In the genomic region with DNA sequence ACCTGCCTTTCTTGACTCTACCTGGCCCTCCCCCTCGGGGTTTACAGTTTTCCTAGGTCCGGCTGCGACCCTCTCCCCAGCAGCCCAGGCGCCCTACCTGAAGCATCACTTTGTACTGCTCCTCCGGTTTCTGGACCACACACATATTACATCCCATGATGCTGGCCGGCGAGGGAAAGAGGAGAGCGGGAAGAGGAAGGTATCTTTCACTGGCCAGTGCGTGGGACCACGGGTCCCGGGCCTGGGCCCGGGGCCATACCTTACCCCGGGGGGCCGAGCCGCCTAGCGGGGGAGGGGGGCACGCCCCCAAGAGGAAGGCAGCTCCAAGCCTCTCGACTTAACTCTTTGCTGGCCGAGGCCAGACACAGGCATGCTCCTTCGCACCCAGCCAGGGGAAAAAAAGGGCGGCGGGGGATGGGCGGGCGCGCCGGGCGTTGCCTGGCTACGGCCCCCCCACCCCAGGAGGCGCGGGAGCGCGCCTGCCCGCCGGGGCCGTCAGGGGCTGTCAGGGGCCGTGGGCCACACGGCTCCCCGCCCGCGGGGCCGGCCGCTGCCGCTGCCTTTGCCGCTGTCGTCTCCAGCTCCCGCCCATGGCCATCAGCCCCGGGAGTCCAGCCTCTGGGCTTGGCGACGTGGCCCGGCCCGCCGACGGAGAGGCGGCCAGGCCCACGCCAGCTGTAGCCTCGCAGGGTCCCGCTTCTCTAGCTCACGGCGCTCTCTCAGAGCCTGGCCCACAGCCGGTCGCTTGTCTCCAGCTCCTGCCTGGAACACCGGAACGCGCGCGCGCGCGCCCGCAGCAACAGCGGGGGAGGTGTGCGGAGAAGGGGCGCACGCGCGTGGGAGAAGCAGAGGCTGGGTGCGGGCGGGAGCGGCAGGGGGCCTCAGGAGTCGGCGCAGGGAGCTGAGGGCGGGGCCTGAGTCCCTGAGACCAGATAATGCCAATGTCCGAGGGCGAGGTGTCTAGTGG, we compare ENCODE assay signal across 7 mouse cellular contexts. TPM values are rescaled to one million over a fixed set of nuclear protein-coding genes. Genes with fewer than 3 reads are reported as not detected.
A peak's percentile ranks its signal among the peaks of the same experiment; 100 is the strongest.
DNase-seq lines count a peak whose midpoint lies in the region; ATAC-seq and TF ChIP-seq lines count a peak whose summit lies in the region.

Gene Pdzd4, minus strand, starts transcription at position 785 of the 967 bp plus-strand sequence.

- peak within 1 kb of the TSS; percentile 85 for H3K27ac ChIP-seq in hindbrain, postnatal 0 days
- H3K27ac ChIP-seq in midbrain, embryonic 10.5 days (replicated peaks), result peak within 1 kb of the TSS; percentile 88
- H3K27ac ChIP-seq in small intestine, adult 2 months (ENCODE audit: insufficient read depth, low read depth, low read length), result no peak within 1 kb of the TSS

- ATAC-seq in hindbrain, postnatal 0 days, result peak; percentile 89

- H3K4me2 ChIP-seq in hindbrain, postnatal 0 days (ENCODE audit: low read depth, low read length), result peak within 1 kb of the TSS; percentile 59

- no peaks in the 10 kb centered on the region for H3K9me3 ChIP-seq in hindbrain, postnatal 0 days (ENCODE audit: low read length)
- H3K9me3 ChIP-seq in midbrain, embryonic 10.5 days (replicated peaks), result no peaks in the 10 kb centered on the region

- TF ChIP-seq CTCF in hindbrain, postnatal 0 days (IDR thresholded peaks at IDR 0.05; ENCODE audit: low read depth), result no peak
- no peak for TF ChIP-seq CTCF in small intestine, adult 2 months (IDR thresholded peaks at IDR 0.05; ENCODE audit: extremely low read depth, insufficient read length, insufficient replicate concordance, low read depth, low read length)

- DNase-seq in T-cell, adult 2 months (ENCODE audit: low spot score), result peak; percentile 54
- DNase-seq in cerebellum, postnatal 14 days, result peak; percentile 79 to 84
- DNase-seq in frontal cortex, postnatal 36 days (ENCODE audit: low spot score in 2 of 2), result peak; percentile 36 to 38
- DNase-seq in hindbrain, postnatal 0 days (ENCODE audit: low spot score), result peak; percentile 86
- peak; percentile 16 to 84 for DNase-seq in left cerebral cortex, postnatal 10 days (ENCODE audit: extremely low spot score in 1 of 2, low spot score in 2 of 2)
- DNase-seq in midbrain, embryonic 10.5 days (ENCODE audit: low spot score), result peak; percentile 50

- H3K36me3 ChIP-seq in hindbrain, postnatal 0 days (ENCODE audit: insufficient read depth, low read length), result no peaks in the 10 kb centered on the region
- no peaks in the 10 kb centered on the region for H3K36me3 ChIP-seq in midbrain, embryonic 10.5 days
- H3K36me3 ChIP-seq in small intestine, adult 2 months (ENCODE audit: control insufficient read depth, insufficient read depth, low read length), result no peaks in the 10 kb centered on the region

- no peak for TF ChIP-seq POLR2A in small intestine, adult 2 months (IDR thresholded peaks at IDR 0.05; ENCODE audit: low read depth, low read length)

- no peaks in the 10 kb centered on the region for H3K27me3 ChIP-seq in hindbrain, postnatal 0 days (ENCODE audit: insufficient read depth, low read length)
- peaks cover 48% of the 10 kb centered on the region for H3K27me3 ChIP-seq in midbrain, embryonic 10.5 days (ENCODE audit: low read depth, poor library complexity, severe bottlenecking)
- H3K27me3 ChIP-seq in small intestine, adult 2 months (ENCODE audit: control insufficient read depth, insufficient read depth, low read length), result 0 out of 2 replicates have a peak, but pooled peaks cover 4% of the 10 kb centered on the region

- WGBS in hindbrain, postnatal 0 days, result 28% methylated on average over 75 of the region's 84 CpGs
- WGBS in midbrain, embryonic 10.5 days, result 15% methylated on average over 75 of the region's 84 CpGs
- WGBS in small intestine, adult 2 months, result 11% methylated on average over 64 of the region's 84 CpGs

- H3K4me1 ChIP-seq in hindbrain, postnatal 0 days (ENCODE audit: insufficient read depth, low read length), result peaks cover 3% of the 10 kb centered on the region; the same call in 1 of the 2 replicates
- peaks cover 22% of the 10 kb centered on the region for H3K4me1 ChIP-seq in midbrain, embryonic 10.5 days
- no peaks in the 10 kb centered on the region for H3K4me1 ChIP-seq in small intestine, adult 2 months (ENCODE audit: control insufficient read depth, insufficient read depth, insufficient read length, low read length)

- intact Hi-C loops in left cerebral cortex, postnatal 10 days (cut with DNase I), result no loop called here

- H3K4me3 ChIP-seq in hindbrain, postnatal 0 days (ENCODE audit: low read length), result peak within 1 kb of the TSS; percentile 58
- H3K4me3 ChIP-seq in midbrain, embryonic 10.5 days, result peak within 1 kb of the TSS; percentile 67
- H3K4me3 ChIP-seq in small intestine, adult 2 months (ENCODE audit: low read depth, low read length), result peak within 1 kb of the TSS; percentile 73

- H3K9ac ChIP-seq in hindbrain, postnatal 0 days (replicated peaks; ENCODE audit: low read length), result peak within 1 kb of the TSS; percentile 72

RNA-seq across cellular contexts. Expression of gene Pdzd4, which starts in this region (rescaled TPM):
- 137 and 159 TPM in 2 replicates for total RNA-seq in hindbrain, postnatal 0 days (2014; rRNA removed)
- polyA plus RNA-seq in hindbrain, postnatal 0 days (2015; fragmentation: Nextera tagmentation; extraction: Ambion mirVana), result 3.4 and 3.5 TPM in 2 replicates
- 100 to 1,000 TPM; 121 to 134 TPM for total RNA-seq in left cerebral cortex, postnatal 10 days (2021)
- polyA plus RNA-seq in midbrain, embryonic 10.5 days (2016; fragmentation: Nextera tagmentation; extraction: Ambion mirVana), result 0.80 and 0.81 TPM in 2 replicates
- polyA plus RNA-seq in small intestine, adult 2 months (2012; rRNA removed), result 0.65 and 0.83 TPM in 2 replicates

Comparison
In these comparisons a context has a peak if more than half of its experiments do, and no peak if none do; other contexts are left out.
1. Peak in DNase-seq, H3K4me3 ChIP-seq and H3K27ac ChIP-seq in midbrain, embryonic 10.5 days; RNA of the gene not detected or under 1 TPM.